Comparison of ENCODE assay signal across 31 mouse cellular contexts in the genomic region with DNA sequence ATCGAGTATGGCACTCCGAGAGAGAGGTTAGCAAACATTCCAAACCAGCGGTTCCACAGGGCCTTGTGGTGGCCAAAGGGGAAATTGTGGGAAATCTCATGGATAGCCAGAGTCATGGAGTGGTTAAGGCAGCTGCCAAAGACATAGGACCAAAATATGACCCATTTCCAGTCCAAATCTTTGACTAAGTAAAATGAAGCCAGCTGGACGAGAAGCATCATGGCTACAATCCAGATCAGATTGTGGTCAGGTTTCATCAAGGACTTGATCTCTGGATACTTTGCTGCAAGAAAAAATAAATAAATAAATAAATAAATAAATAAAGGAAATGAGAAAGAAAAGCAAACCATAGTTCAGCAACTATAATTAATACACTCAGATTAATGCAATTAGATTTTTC.
"Had no signal": no experiment of that assay in that cellular context is flagged by ENCODE, and none has a peak within 500 bp of the region (broad histone marks: within the 10 kb centered on the region; RNA-seq: fewer than 3 reads in every experiment).

No protein-coding gene starts in this region.

- H3K9me3 ChIP-seq: limb, embryonic 10.5 days; limb, embryonic 12.5 days; limb, embryonic 13.5 days; limb, embryonic 15.5 days; liver, embryonic 12.5 days; liver, embryonic 13.5 days; liver, embryonic 15.5 days; lung, embryonic 15.5 days; megakaryocyte, embryonic 14.5 days; midbrain, embryonic 10.5 days; midbrain, embryonic 12.5 days; midbrain, embryonic 13.5 days; midbrain, embryonic 15.5 days; neural tube, embryonic 12.5 days; neural tube, embryonic 13.5 days had no signal

- H3K4me3 ChIP-seq: limb, embryonic 10.5 days; limb, embryonic 12.5 days; limb, embryonic 13.5 days; limb, embryonic 15.5 days; liver, embryonic 12.5 days; liver, embryonic 15.5 days; lung, embryonic 15.5 days; midbrain, embryonic 10.5 days; midbrain, embryonic 12.5 days; midbrain, embryonic 13.5 days; midbrain, embryonic 15.5 days; myocyte; neural tube, embryonic 12.5 days; neural tube, embryonic 13.5 days had no signal

- ATAC-seq: liver, embryonic 12.5 days; lung, postnatal 0 days; midbrain, embryonic 13.5 days; midbrain, embryonic 15.5 days; midbrain, embryonic 16.5 days had no signal

- H3K4me2 ChIP-seq: limb, embryonic 12.5 days; limb, embryonic 15.5 days; lung, embryonic 15.5 days; midbrain, embryonic 11.5 days; midbrain, embryonic 12.5 days; midbrain, embryonic 13.5 days; midbrain, embryonic 15.5 days; neural tube, embryonic 12.5 days had no signal

- DNase-seq: left cerebral cortex, postnatal 4 days; liver; liver, embryonic 13.5 days; lung, adult 18-20 months; lung, adult 2 months; lung, embryonic 14.5 days; lung, postnatal 10 days; lung, postnatal 14 days; lung, postnatal 36 days; lung, postnatal 4 days; midbrain, embryonic 14.5 days had no signal

- H3K27ac ChIP-seq: limb, embryonic 10.5 days; limb, embryonic 12.5 days; limb, embryonic 13.5 days; limb, embryonic 15.5 days; liver, embryonic 14.5 days; lung, embryonic 15.5 days; macrophage; midbrain, embryonic 10.5 days; midbrain, embryonic 12.5 days; midbrain, embryonic 13.5 days; midbrain, embryonic 15.5 days; neural tube, embryonic 12.5 days; neural tube, embryonic 13.5 days had no signal

- H3K27me3 ChIP-seq: limb, embryonic 12.5 days; limb, embryonic 13.5 days; limb, embryonic 15.5 days; liver, embryonic 12.5 days; liver, embryonic 13.5 days; liver, embryonic 15.5 days; lung, embryonic 15.5 days; megakaryocyte, embryonic 14.5 days; midbrain, embryonic 15.5 days; neural tube, embryonic 12.5 days had no signal

- H3K9ac ChIP-seq: limb, embryonic 12.5 days; limb, embryonic 13.5 days; limb, embryonic 15.5 days; liver, embryonic 12.5 days; liver, embryonic 15.5 days; lung, embryonic 14.5 days; lung, embryonic 15.5 days; midbrain, embryonic 12.5 days; midbrain, embryonic 13.5 days; midbrain, embryonic 15.5 days; neural tube, embryonic 12.5 days; neural tube, embryonic 13.5 days had no signal
